Mouse (Mus musculus): ENCODE results near the gene Slmap. TPM values are rescaled to one million over a fixed set of nuclear protein-coding genes. Genes with fewer than 3 reads are reported as not detected.

Slmap gene
- polyA plus RNA-seq, 1 experiment from 2014 or later, result 31.4 TPM

- no peak overlapping the region for H3K4me3 ChIP-seq (ENCODE audit: low read depth, low read length)
- no peaks in the 10 kb centered on the region for H3K9me3 ChIP-seq (ENCODE audit: low read depth, low read length)
- no peak overlapping the region for H3K4me2 ChIP-seq
- ATAC-seq (ENCODE audit: insufficient read depth) (no peak), DNase-seq (no peak)
- no peak overlapping the region for H3K9ac ChIP-seq
- no peak overlapping the region for H3K27ac ChIP-seq (ENCODE audit: low read depth)
- H3K36me3 ChIP-seq (ENCODE audit: insufficient read depth), result no peaks in the 10 kb centered on the region
- WGBS, result 80% methylated on average over 2 of the region's 2 CpGs
- no peaks in the 10 kb centered on the region for H3K4me1 ChIP-seq (ENCODE audit: insufficient read depth)
- no peak for TF ChIP-seq CTCF (IDR thresholded peaks at IDR 0.05; ENCODE audit: low read depth)
- no peaks in the 10 kb centered on the region for H3K27me3 ChIP-seq (ENCODE audit: insufficient read depth, low read length)
These were observed 34.4 kb downstream of the Slmap start for GRCm38 (mm10) chr14:26500136-26500933.

GRCm38 (mm10) chr14:26495021-26495420 is 39.7 kb downstream of the Slmap start:
- Histone ChIP-seq H3K9ac (no peak overlapping the region), H3K27ac (ENCODE audit: low read depth) (no peak overlapping the region), H3K9me3 (ENCODE audit: low read depth, low read length) (no peaks in the 10 kb centered on the region), H3K27me3 (ENCODE audit: insufficient read depth, low read length) (no peaks in the 10 kb centered on the region), H3K36me3 (ENCODE audit: insufficient read depth) (no peaks in the 10 kb centered on the region), H3K4me3 (ENCODE audit: low read depth, low read length) (no peak overlapping the region), H3K4me1 (ENCODE audit: insufficient read depth) (no peaks in the 10 kb centered on the region), H3K4me2 (no peak overlapping the region)
- DNase-seq (no peak), ATAC-seq (ENCODE audit: insufficient read depth) (no peak)
- WGBS, result 86% methylated on average over 1 of the region's 1 CpGs
- TF ChIP-seq CTCF (IDR thresholded peaks at IDR 0.05; ENCODE audit: low read depth), result peak; percentile 13; the same call in 1 of the 2 replicates

GRCm38 (mm10) chr14:26491150-26491549 is 43.6 kb downstream of the Slmap start:
- ATAC-seq (ENCODE audit: insufficient read depth), result no peak
- no peaks in the 10 kb centered on the region for H3K4me1 ChIP-seq (ENCODE audit: insufficient read depth)
- H3K27ac ChIP-seq (ENCODE audit: low read depth), result no peak overlapping the region
- no peaks in the 10 kb centered on the region for H3K9me3 ChIP-seq (ENCODE audit: low read depth, low read length)
- H3K4me3 ChIP-seq (ENCODE audit: low read depth, low read length), result no peak overlapping the region
- no peaks in the 10 kb centered on the region for H3K27me3 ChIP-seq (ENCODE audit: insufficient read depth, low read length)
- H3K36me3 ChIP-seq (ENCODE audit: insufficient read depth), result no peaks in the 10 kb centered on the region
- H3K4me2 ChIP-seq, result no peak overlapping the region
- WGBS, result 25% methylated on average over 2 of the region's 2 CpGs
- H3K9ac ChIP-seq, result no peak overlapping the region
- peak; percentile 90 for TF ChIP-seq CTCF (IDR thresholded peaks at IDR 0.05; ENCODE audit: low read depth)
- peak; percentile 89 for DNase-seq

GRCm38 (mm10) chr14:26488329-26489020 is 46.3 kb downstream of the Slmap start:
- Histone ChIP-seq H3K9ac (no peak overlapping the region), H3K4me1 (ENCODE audit: insufficient read depth) (no peaks in the 10 kb centered on the region), H3K9me3 (ENCODE audit: low read depth, low read length) (no peaks in the 10 kb centered on the region), H3K4me2 (no peak overlapping the region), H3K4me3 (ENCODE audit: low read depth, low read length) (no peak overlapping the region), H3K27ac (ENCODE audit: low read depth) (no peak overlapping the region; the same call in 1 of the 2 replicates), H3K36me3 (ENCODE audit: insufficient read depth) (no peaks in the 10 kb centered on the region), H3K27me3 (ENCODE audit: insufficient read depth, low read length) (no peaks in the 10 kb centered on the region)
- no peak for TF ChIP-seq CTCF (IDR thresholded peaks at IDR 0.05; ENCODE audit: low read depth)
- no peak for DNase-seq
- no peak for ATAC-seq (ENCODE audit: insufficient read depth)
- WGBS, result 66% methylated on average over 8 of the region's 9 CpGs

- DNase-seq (peak; percentile 89), ATAC-seq (ENCODE audit: insufficient read depth) (peak; percentile 38; the same call in 1 of the 2 replicates)
- Histone ChIP-seq H3K9me3 (ENCODE audit: low read depth, low read length) (no peaks in the 10 kb centered on the region), H3K9ac (no peak overlapping the region), H3K36me3 (ENCODE audit: insufficient read depth) (no peaks in the 10 kb centered on the region), H3K27ac (ENCODE audit: low read depth) (no peak overlapping the region), H3K4me2 (no peak overlapping the region), H3K4me3 (ENCODE audit: low read depth, low read length) (no peak overlapping the region), H3K27me3 (ENCODE audit: insufficient read depth, low read length) (no peaks in the 10 kb centered on the region), H3K4me1 (ENCODE audit: insufficient read depth) (no peaks in the 10 kb centered on the region)
- TF ChIP-seq CTCF (IDR thresholded peaks at IDR 0.05; ENCODE audit: low read depth), result peak; percentile 51
- 17% methylated on average over 8 of the region's 8 CpGs for WGBS
These were observed 48.1 kb downstream of the Slmap start for GRCm38 (mm10) chr14:26486416-26487198.

- Histone ChIP-seq H3K4me2 (no peak overlapping the region), H3K9me3 (ENCODE audit: low read depth, low read length) (no peaks in the 10 kb centered on the region), H3K27me3 (ENCODE audit: insufficient read depth, low read length) (no peaks in the 10 kb centered on the region), H3K9ac (no peak overlapping the region), H3K36me3 (ENCODE audit: insufficient read depth) (no peaks in the 10 kb centered on the region), H3K27ac (ENCODE audit: low read depth) (no peak overlapping the region), H3K4me3 (ENCODE audit: low read depth, low read length) (no peak overlapping the region), H3K4me1 (ENCODE audit: insufficient read depth) (no peaks in the 10 kb centered on the region)
- DNase-seq, result no peak
- no peak for ATAC-seq (ENCODE audit: insufficient read depth)
- TF ChIP-seq CTCF (IDR thresholded peaks at IDR 0.05; ENCODE audit: low read depth), result no peak
- WGBS, result 93% methylated on average over 1 of the region's 1 CpGs
These were observed 53.3 kb downstream of the Slmap start for GRCm38 (mm10) chr14:26481457-26481856.
